9 mouse cellular contexts compared by ENCODE assay signal in the genomic region with DNA sequence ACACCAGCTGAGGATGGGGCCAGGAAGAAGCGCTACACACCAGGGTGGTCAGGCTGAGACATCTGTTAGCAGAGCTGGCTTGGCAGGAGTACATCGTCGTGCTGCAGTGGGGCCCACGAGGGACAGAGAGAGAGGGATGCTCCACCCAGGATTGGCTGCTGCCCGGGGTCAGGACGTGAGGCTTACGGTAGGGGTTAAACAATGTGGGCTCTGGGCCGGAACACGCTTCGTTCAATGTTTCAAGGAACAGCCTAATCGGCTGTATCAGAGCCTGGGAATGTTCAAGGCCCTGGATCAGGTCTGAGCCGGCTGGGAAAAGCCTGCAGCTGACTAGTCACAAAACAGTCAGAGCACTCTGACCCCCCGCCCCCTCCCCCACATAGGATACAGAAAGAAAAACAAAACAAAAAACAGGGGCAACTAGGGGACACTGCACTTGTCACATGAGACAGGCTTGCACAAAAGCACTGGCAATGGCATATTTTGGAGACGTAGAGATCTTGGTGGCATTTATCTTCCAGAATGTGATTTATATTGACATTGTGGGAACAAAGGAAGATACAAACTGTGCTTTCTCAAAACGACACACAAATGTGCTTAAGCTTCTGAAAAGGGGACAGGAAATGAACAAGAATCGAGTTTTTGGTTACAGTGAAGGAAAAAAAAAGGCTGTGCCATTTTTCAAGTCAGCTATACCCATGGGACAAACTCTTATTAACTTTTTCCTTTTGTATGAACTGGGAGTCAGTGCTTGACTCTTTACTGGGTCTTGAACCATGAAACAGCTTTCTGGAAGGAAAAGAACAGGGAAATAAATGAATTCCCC. TPM values are rescaled to one million over a fixed set of nuclear protein-coding genes. Genes with fewer than 3 reads are reported as not detected.
DNase-seq lines count a peak whose midpoint lies in the region; ATAC-seq lines count a peak whose summit lies in the region.
"Had no signal": no experiment of that assay in that cellular context is flagged by ENCODE, and none has a peak within 500 bp of the region (broad histone marks: within the 10 kb centered on the region; RNA-seq: fewer than 3 reads in every experiment).

No protein-coding gene starts in this region.

- H3K9me3 ChIP-seq in midbrain, embryonic 12.5 days = no peaks in the 10 kb centered on the region

- H3K36me3 ChIP-seq in midbrain, embryonic 12.5 days = no peaks in the 10 kb centered on the region

- peak; percentile 97 for DNase-seq in heart, adult 11 months
- no peak for DNase-seq in heart, adult 8-10 months (ENCODE audit: low spot score)
- peak; percentile 56 to 82 for DNase-seq in gastrocnemius, postnatal 4 days (ENCODE audit: low spot score in 2 of 2)
- DNase-seq in kidney, adult 11 months = peak; percentile 54
- DNase-seq in frontal cortex, adult 2 months (ENCODE audit: extremely low spot score in 1 of 2, low spot score in 1 of 2) = no peak
- no peak for DNase-seq in natural killer cell, adult 2 months (ENCODE audit: low spot score in 2 of 2)

- peaks cover 13% of the 10 kb centered on the region for H3K4me1 ChIP-seq in brown adipose tissue, adult 24 weeks (ENCODE audit: control insufficient read depth, insufficient read depth, insufficient read length, low read length)
- peaks cover 13% of the 10 kb centered on the region for H3K4me1 ChIP-seq in midbrain, embryonic 12.5 days

- ATAC-seq in midbrain, embryonic 12.5 days (ENCODE audit: low FRiP score, low read depth) = peak; percentile 84

- 8% methylated on average over 16 of the region's 16 CpGs for WGBS in midbrain, embryonic 12.5 days

- H3K27me3 ChIP-seq in midbrain, embryonic 12.5 days = 0 out of 2 replicates have a peak, but pooled peaks cover 3% of the 10 kb centered on the region

- H3K27ac ChIP-seq in brown adipose tissue, adult 24 weeks (replicated peaks; ENCODE audit: low read depth, low read length) = peak overlapping the region; percentile 82
- peak overlapping the region; percentile 52; the same call in 1 of the 2 replicates for H3K27ac ChIP-seq in midbrain, embryonic 12.5 days (replicated peaks)

- no peak overlapping the region for H3K4me3 ChIP-seq in brown adipose tissue, adult 24 weeks (ENCODE audit: insufficient read depth, low read depth, low read length)
- H3K4me3 ChIP-seq in midbrain, embryonic 12.5 days = no peak overlapping the region

- H3K9ac ChIP-seq in midbrain, embryonic 12.5 days (replicated peaks) = 0 out of 2 replicates have a peak overlapping the region, but pooled peaks have one; percentile 24

- peak overlapping the region; percentile 26; the same call in 1 of the 2 replicates for H3K4me2 ChIP-seq in midbrain, embryonic 12.5 days (replicated peaks)

RNA-seq across cellular contexts. Expression of a gene that starts 8.4 kb away (rescaled TPM):
- 100 to 1,000 TPM; 393 to 413 (median 400) TPM for total RNA-seq in heart, adult 8-10 months (2022)
- 307 and 401 TPM in 2 replicates for polyA plus RNA-seq in brown adipose tissue, adult 24 weeks (2012; ENCODE audit: insufficient read depth, insufficient read length, missing spikeins)
- 100 to 1,000 TPM; 425 to 463 TPM for total RNA-seq in gastrocnemius, postnatal 4 days (2021)
- 189 and 199 TPM in 2 replicates for polyA plus RNA-seq in midbrain, embryonic 12.5 days (2016; fragmentation: Nextera tagmentation; extraction: Ambion mirVana)
- polyA plus RNA-seq in frontal cortex, adult 2 months (2012; rRNA removed) = 229 and 243 TPM in 2 replicates

RNA-seq across cellular contexts. Expression of a gene that starts 34.7 kb away (rescaled TPM):
- total RNA-seq in heart, adult 8-10 months (2022) = not detected
- polyA plus RNA-seq in brown adipose tissue, adult 24 weeks (2012; ENCODE audit: insufficient read depth, insufficient read length, missing spikeins) = not detected in 2 replicates
- total RNA-seq in gastrocnemius, postnatal 4 days (2021) = under 1 TPM; 0.21 to 0.39 TPM
- 0.43 and 0.61 TPM in 2 replicates for polyA plus RNA-seq in midbrain, embryonic 12.5 days (2016; fragmentation: Nextera tagmentation; extraction: Ambion mirVana)
- 0.08 TPM in 2 replicates for polyA plus RNA-seq in frontal cortex, adult 2 months (2012; rRNA removed)
- polyA plus RNA-seq: gonadal fat pad, adult 2 months had no signal

Comparison
In these comparisons a context has a peak if more than half of its experiments do, and no peak if none do; other contexts are left out.
1. DNase-seq: peak in heart, adult 11 months (single experiment), gastrocnemius, postnatal 4 days (2 of 2) and kidney, adult 11 months (single experiment); none in heart, adult 8-10 months (single experiment), frontal cortex, adult 2 months (0 of 2) and natural killer cell, adult 2 months (0 of 2).